Mouse (Mus musculus) brain, embryonic 18.5 days (tissue): ENCODE measurements around the gene Cmtm6.
"Not testable (repeated sequence)": the region's sequence is repeated elsewhere in the genome, so short reads cannot be mapped to it uniquely, and the experiment has no call there.

Source experiments
- DNase-seq: peaks from one replicate; pipeline ENCODE4 v3.0.0-alpha.2; 2012; ENCODE audit warnings: low read depth, low spot score

The Cmtm6 gene

DNA sequence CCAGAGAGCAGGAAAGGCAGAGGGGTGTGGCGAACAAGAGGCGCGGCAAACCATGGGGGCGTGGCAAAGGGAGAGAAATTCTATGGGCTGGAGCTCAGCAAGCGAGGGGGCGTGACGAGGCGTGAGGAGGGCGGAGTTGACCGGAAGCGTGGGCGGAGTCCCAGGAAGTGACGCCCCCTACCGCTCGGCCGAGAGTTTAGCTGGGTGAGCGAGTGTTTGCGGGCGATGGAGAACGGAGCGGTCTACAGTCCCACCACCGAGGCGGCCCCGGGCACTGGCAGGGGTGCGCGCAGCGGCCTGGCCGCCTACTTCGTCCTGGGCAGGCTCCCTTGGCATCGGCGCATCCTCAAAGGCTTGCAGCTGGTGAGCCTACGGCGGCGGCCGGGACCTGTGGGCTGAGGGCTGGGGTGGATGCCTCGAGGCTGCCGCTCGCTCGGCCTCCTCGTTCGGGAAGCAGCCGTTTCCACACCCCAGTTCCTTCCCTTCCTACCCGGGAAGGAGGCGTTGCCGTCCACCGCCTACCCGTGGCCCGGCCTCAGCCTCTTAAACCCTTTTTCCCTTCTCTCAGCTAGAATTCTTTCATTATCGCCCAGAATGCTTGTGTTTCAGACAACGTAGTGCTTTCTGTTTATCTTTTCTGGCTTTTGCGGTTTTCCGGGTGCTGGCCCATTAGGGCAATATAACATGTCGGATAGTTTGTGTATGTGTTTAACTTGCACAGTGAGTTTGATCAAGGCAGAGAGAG is at the start of gene Cmtm6:
Gene Cmtm6 (plus strand): TSS at position 106 of the 745 bp plus-strand sequence.
- peak; percentile 80 for DNase-seq

DNA sequence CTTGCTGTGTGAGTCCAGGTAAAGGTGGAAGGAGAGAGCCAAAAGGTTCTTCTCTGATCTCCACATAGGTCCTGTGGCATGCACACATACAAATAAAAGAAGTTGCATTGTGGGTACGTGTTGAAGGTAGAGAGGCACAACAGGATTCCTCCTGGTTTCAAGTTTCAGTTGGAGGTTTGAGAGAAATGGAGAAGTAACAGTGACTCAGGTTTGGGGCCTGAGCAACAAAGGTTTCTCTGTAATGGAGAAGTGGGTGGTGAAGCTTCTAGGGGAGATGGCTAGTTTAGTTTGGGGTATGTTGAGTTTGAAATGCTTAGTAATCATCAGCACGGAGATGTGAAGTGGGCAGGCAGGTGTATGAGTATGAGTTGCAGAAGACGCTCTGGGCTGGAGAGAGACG is 48.7 kb upstream of the Cmtm6 start:
- no peak for DNase-seq

GRCm38 (mm10) chr9:114686245-114686644 is 44.7 kb upstream of the Cmtm6 start:
- no peak for DNase-seq

DNA sequence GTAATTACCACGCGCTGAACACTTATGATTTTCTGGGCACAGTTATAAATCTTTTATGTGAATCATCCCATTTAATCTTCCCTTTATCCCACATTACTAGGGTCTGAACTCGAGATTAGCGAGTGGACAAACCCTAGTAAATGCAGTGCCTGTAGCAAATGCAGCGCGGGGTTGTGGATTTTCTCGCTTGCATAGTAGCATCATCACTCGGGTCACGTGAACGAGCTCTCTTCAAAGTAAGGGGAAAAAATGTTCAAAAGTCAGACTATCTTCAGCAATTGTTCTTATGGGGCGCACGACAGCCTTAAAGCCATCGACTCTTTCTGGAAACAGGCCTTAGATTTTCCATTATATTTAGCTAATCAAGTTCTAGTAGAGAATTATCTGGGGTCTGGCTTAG is 43.3 kb upstream of the Cmtm6 start:
- DNase-seq, result no peak

GRCm38 (mm10) chr9:114688252-114688952 is 42.5 kb upstream of the Cmtm6 start, which contains the start of gene Dync1li1:
Dync1li1 (plus strand) TSS chr9:114688790.
- peak; percentile 87 for DNase-seq

DNA sequence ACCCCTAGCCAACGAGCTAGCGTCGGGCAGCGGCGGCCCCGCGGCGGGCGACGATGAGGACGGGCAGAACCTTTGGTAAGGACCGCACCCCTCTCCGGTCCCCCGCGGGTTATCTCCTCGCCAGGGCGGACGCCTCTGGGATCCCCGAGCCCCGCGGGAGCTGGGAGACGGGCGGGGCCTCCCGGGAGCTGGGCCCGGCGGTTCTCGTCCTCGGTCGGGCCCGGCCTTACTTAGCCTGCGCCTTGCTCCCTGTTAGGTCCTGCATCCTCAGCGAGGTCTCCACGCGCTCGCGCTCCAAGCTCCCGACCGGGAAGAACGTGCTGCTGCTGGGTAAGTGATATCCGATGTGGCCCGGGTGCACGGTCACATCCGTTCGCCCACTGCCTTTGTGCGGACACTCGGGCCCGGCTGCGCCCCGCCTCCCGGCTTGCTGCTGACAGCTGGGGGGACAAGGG is 41.9 kb upstream of the Cmtm6 start:
- no peak for DNase-seq

GRCm38 (mm10) chr9:114690119-114690601 is 40.8 kb upstream of the Cmtm6 start:
- no peak for DNase-seq

DNA sequence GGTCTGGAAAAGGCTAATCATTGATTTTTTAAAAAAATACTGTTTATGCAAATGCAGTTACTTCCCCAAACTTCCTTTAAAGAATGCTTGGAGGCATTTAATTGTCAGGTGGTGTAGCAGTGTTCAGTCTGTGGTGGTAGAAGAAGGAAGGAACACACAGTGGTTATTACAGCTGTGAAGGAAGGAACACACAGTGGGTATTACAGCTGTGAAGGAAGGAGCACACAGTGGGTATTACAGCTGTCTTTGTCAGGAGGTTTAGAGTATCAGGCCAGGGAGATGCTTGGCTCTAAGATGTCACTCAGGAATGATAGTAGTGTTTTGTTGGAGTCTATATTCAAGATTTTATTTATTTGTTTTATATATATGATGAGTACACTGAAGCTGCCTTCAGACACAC is 39.8 kb upstream of the Cmtm6 start:
- no peak for DNase-seq

- DNase-seq, result not testable (repeated sequence)
Observed at GRCm38 (mm10) chr9:114695662-114696061, 35.3 kb upstream of the Cmtm6 start.

- no peak for DNase-seq
Observed at GRCm38 (mm10) chr9:114697072-114697471, 33.8 kb upstream of the Cmtm6 start.

DNA sequence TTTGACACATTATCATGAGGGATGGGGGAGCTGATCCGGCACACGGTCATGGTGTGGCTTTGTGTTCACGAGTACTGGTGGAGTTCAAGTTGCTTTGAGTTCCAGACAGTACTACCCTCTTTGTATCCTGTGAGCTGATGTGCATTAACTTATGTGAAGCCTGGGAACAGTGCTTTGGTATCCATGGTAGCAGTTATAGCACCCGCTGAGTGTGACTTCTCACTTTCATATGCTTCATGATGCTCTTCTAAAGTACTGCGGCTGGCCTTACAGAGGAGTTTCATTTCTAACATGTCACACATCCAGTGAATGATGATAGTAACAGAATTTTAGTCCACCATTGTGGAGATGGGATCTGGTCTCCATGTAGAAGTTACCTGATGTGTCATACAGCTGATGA is 33.0 kb upstream of the Cmtm6 start:
- no peak for DNase-seq

GRCm38 (mm10) chr9:114699262-114699661 is 31.7 kb upstream of the Cmtm6 start:
- DNase-seq, result no peak

GRCm38 (mm10) chr9:114699882-114700665 is 30.8 kb upstream of the Cmtm6 start:
- DNase-seq, result no peak

GRCm38 (mm10) chr9:114701031-114701430 is 29.9 kb upstream of the Cmtm6 start:
- no peak for DNase-seq

DNA sequence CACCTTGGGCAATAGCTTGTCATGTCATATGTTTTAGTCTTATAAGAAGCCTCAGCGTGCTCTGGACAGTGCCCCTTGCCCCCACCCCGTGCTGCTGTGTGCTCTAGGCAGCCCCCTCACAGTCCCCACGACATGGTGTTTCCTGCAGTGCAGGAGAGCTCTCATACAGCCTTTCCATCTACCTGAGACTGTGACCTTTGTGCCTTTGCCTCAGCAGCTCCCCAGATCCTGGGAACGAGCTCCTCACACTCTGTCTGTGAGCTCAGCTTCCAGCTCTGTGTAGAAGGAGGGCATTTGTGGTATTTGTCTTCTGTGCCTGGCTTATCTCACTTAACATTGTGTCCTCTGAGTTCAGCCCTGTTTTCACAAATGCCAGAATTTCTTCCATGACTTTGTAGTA is 29.0 kb upstream of the Cmtm6 start:
- no peak for DNase-seq

GRCm38 (mm10) chr9:114707805-114708204 is 23.1 kb upstream of the Cmtm6 start:
- DNase-seq, result no peak

- no peak for DNase-seq
Observed at GRCm38 (mm10) chr9:114710345-114710744, 20.6 kb upstream of the Cmtm6 start.

DNA sequence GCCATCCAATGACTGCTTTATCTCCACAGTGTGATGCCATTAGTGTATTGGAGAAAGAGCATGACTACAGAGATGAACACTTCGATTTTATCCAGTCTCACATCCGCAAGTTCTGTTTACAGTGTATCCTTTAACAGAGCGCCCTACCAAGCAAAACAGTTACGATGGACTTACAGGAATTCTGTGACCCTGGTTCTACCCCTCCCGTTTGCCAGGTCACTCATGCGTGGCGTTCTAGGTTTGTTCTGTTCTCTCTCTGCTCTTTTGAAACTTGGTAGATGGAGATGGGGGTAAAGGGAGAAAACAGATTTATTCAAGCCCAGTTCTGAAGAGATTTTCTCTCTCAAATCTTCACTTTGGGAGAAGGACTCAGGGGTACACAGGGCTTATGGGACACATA is 17.4 kb upstream of the Cmtm6 start:
- no peak for DNase-seq

DNA sequence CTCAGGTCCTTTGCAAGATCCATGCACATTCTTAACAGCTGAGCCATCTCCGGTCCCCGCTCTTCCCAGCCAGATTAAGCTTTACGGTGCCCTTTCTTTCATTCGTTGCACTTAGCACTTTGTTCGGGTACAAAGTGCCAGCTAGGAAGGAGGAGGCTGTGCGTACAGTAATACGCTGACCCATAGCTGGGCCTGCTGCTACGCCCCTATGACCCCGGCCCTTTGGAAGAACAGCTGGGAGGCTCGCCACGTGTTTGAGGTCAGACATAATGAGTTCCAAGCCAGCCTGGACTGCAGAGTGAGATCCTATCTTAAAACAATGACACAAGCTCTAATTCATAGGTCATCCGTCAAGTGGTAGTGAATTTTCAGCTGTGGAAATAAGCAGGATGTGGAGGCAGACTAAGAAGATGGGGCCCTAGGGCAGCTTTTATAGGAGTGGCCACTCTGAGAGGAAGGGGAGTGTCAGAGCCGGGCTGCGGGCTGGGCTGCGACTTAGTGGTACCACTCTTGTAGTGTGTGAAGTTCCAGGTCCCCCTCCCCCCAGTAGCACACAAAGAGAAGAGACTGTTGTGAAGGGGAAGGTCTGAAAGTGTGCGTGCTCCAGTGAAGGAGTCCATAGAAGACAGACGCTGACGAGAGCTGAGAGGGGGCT is 14.1 kb upstream of the Cmtm6 start:
- DNase-seq, result no peak

DNA sequence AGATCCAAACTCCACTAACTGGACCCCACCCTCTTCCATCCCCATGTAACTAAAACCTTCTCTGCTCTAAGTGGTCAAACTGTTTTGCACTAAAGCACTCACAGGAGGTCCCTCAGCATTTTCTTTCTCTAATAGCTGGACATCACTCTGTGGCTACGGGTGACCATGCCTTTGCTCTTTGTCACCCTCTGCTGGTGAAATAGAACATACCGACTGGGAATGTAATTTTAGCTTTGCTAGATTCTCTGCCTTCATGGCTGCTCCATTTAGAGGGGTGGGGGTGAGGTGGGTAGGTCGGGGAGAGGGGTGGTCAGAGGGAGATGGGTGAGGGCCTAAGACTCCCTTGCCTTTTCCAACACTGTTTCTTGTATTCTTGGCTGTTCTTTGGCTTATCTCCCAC is 3.6 kb upstream of the Cmtm6 start:
- no peak for DNase-seq

- not testable (repeated sequence) for DNase-seq
Observed at GRCm38 (mm10) chr9:114728432-114728831, 2.5 kb upstream of the Cmtm6 start.
